Mouse (Mus musculus) liver, embryonic 18 days (tissue): ENCODE data around the gene Fbf1. TPM values are rescaled to one million over a fixed set of nuclear protein-coding genes. Genes with fewer than 3 reads are reported as not detected.

Experiments used
- polyA plus RNA-seq: library from polyadenylated mRNA; depleted of rRNA; stranded (reverse); fragments of >200 nt; gene quantifications from 2 replicates; pipeline ENCODE4 v1.2.3, GENCODE M21; 2012; rRNA removed

Gene Fbf1
- polyA plus RNA-seq = 6.7 and 6.8 TPM in 2 replicates

DNA sequence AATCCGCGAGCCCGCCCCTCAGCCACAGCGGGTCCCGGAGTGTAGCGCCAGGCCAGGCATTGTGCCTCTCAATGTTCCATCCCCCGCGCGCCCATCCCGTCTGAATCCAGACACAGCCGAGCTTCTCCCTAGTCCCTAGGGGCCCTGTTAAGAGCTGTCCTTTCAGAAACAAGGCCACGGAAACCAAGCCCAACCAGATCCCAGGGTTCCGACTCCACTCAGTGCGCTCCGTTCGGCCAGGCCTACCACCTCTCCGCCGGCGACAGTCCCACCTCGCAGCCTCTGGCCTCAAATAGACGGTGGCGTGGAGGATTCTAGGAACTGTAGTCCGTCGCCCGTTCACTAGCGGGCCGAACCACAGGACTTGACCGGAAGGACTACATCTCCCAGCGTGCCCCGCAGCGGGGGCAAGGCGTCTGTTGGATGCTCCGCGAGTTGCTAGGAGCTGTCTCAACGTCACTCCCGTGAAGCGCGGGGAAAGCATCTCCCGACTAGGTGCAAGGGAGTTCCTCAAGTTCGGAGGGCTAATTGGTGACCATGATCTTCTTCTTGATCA is at the start of gene Fbf1:
Gene Fbf1 (minus strand): TSS at position 283 of the 556 bp plus-strand sequence.

DNA sequence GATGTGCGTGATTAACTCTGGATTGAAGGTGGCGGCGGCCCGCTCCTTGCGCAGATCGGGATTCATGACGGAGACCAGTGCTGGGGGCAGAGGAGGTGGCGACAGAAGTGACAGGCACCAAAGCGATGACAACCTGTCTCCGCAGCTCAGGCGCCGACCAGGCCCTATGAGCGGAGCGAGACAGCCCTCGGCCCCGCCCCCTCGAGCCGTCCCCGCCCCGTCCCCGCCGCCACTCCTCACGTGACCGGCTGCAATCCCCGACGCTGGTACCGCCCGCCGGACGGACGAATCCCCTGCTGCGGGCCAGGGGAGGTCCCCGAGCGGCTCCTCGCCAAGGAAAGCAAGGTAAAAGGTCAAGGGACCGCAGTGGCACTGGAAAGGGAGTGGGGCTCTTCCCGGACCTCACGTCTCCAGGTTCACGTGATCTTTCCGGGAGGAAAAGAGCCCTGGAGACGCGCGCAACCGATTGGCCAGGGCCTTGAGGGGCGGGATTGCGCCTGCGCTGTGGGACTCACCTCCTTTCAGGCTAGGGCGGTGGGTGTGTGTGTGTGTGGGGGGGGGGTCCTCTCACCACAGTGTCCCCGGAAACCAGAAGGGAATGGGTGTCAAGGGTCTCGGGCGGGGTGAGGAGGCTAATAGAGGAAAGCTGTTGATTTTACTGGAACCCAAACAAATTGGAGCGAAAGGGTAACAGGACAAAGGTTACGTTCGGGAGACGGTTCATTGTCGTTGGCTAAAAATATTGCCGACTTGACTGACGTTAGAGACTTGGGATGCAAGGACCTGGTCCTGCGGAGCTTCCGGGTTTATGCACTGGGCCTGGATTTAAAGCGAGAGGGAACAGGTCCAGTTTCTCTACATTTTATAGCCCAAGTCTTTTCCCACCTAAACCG is 30.9 kb upstream of the Fbf1 start, which contains the start of the genes Ten1 and Acox1:
Gene Ten1 (plus strand): TSS at position 217 of the 893 bp plus-strand sequence.
Gene Acox1 (minus strand): TSS at position 407 of the 893 bp plus-strand sequence.

GRCm38 (mm10) chr11:116138468-116139138 is 29.4 kb downstream of the Fbf1 start, which contains the start of gene Mrpl38:
Gene Mrpl38, minus strand, starts transcription at chr11:116138868.

DNA sequence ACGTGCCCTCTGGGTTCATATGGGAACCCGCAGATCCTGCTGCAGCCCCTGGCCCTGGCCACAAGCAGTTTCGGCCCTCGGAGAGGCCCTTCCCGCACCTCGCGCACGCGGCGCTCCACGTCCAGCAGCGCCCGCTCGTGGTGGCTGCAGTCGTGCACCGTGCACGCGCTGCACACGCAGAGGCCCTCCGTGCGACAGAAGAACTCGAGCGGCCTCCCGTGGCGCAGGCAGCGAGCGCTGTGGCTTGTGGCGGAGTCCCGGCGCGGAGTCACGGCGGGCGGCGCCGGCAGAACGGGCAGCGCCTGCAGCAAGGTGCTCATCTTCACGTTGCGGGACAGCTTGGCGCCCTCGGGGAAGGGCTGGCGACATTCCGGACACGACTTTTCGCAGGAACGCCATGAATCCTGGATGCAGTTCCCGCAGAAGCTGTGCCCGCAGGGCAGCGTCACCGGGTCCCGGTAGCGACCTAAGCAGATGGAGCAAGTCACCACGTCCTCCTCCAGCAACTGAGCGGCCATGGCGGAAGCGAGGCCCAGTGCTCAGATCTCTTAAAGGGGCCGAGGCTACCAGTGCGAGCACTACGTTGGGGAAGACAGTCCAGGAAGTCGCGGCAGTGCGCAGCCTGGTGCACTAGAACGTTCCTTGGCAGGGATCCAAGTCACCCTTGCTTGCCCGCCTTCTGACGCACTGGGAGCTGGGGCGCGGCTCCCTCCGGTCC is 37.3 kb downstream of the Fbf1 start, which contains the start of gene Trim65:
Gene Trim65 (minus strand): TSS at position 641 of the 718 bp plus-strand sequence.

DNA sequence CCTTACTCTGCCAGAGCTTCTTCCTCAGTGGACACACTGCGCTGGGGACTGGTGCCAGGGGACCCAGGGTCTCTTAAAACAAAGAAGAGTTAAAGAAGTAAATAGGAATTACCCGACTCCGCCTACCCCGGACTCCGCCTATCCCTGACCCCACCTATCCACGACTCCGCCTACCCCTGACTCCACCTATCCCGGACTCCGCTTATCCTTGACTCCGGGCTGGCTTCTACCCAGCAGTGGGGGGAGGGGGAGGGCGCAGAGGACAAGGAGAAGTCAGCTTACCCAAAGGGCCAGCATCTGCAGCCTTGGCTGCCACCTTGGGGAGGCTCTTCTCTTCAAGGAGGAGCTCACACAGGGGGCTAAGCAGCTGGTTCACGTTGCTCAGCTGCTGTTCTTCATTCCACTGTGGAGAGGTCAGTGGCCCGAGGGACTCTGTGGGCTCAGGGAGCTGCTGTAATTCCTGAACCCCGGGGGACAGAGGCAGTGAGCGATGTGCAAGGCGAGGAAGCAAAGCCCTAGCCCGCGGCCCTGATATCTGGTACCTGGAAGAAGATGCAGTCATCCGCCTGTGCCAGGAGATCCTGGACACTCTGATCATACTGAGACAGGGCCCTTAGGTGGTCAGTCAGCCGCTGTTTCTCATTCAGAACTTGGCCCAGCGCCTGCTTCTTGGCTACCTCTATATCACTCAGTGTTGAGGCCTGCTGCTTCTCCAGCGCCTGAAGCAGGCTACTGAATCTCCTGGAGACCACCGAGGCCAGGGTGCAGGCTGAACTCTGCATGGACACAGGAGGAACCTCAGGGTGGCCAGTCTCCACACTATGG is 40.6 kb downstream of the Fbf1 start, which contains the start of gene Trim47:
Gene Trim47 (minus strand): TSS at position 55 of the 825 bp plus-strand sequence.

Other genes starting within 250 kb of the Fbf1 start
- 18.6 and 21.1 TPM in 2 replicates for gene Sap30bp, start 234.9 kb downstream of the Fbf1 start, polyA plus RNA-seq
- gene Recql5, start 234.7 kb downstream of the Fbf1 start, polyA plus RNA-seq = 6.0 and 6.8 TPM in 2 replicates
- 0.21 and 0.23 TPM in 2 replicates for gene Itgb4, start 193.5 kb downstream of the Fbf1 start, polyA plus RNA-seq
- gene Galk1, start 155.4 kb downstream of the Fbf1 start, polyA plus RNA-seq = 104 TPM in 2 replicates
- 210 and 217 TPM in 2 replicates for gene H3f3b, start 140.2 kb downstream of the Fbf1 start, polyA plus RNA-seq
- 9.9 and 13.0 TPM in 2 replicates for gene Unk, start 137.8 kb downstream of the Fbf1 start, polyA plus RNA-seq
- 9.5 and 10.8 TPM in 2 replicates for gene Unc13d, start 90.2 kb downstream of the Fbf1 start, polyA plus RNA-seq
- gene Wbp2, start 81.2 kb downstream of the Fbf1 start, polyA plus RNA-seq = 48.7 and 52.4 TPM in 2 replicates
- gene Trim47, start 41.0 kb downstream of the Fbf1 start, polyA plus RNA-seq = 8.2 and 8.4 TPM in 2 replicates
- 2.0 and 2.3 TPM in 2 replicates for gene Trim65, start 37.0 kb downstream of the Fbf1 start, polyA plus RNA-seq
- 18.9 and 19.5 TPM in 2 replicates for gene Mrpl38, start 29.3 kb downstream of the Fbf1 start, polyA plus RNA-seq
- gene Ten1, start 30.7 kb upstream of the Fbf1 start, polyA plus RNA-seq = 24.2 and 29.9 TPM in 2 replicates
- gene Acox1, start 30.9 kb upstream of the Fbf1 start, polyA plus RNA-seq = 262 and 366 TPM in 2 replicates
- gene Evpl, start 69.9 kb upstream of the Fbf1 start, polyA plus RNA-seq = 0.10 and 0.11 TPM in 2 replicates
- gene Srp68, start 106.1 kb upstream of the Fbf1 start, polyA plus RNA-seq = 34.8 and 39.9 TPM in 2 replicates
- 0.01 TPM in 1 of 2 replicates, not detected in the other for gene Galr2, start 112.8 kb upstream of the Fbf1 start, polyA plus RNA-seq
- 10.2 and 12.0 TPM in 2 replicates for gene Exoc7, start 139.1 kb upstream of the Fbf1 start, polyA plus RNA-seq
- gene Foxj1, start 167.2 kb upstream of the Fbf1 start, polyA plus RNA-seq = 0.22 TPM in 2 replicates
- 1.1 and 1.5 TPM in 2 replicates for gene Rnf157, start 244.9 kb upstream of the Fbf1 start, polyA plus RNA-seq